Comparison of ENCODE assay signal across 8 mouse cellular contexts in the genomic region with DNA sequence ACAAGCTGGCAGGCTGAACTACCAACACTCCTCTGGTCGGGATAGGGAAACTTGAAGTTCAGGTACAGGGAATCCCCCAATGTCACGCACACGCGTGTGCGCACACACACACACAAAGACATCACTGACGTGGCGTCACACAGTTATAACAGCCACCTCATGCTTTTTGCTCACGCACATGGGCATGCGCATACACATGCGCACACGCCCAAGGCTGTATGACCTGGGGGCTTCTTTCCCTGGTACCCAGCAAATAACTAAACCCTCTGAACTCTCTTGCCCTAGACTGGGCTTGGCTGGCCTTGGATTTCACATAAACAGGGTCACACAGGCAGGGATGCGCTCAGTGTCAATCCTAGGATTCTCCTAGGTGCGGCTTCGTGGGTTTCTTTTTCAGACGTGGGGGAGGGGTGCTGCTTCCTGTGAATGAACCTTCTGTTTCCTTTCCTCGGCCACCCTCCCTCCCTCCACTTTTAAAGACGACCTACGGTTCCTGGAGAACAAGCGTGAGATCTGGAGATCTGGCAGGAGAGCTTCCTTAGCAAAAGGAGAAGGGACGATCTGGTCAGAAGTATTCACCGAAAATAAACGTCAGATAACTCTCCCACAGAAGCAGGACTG. TPM values are rescaled to one million over a fixed set of nuclear protein-coding genes. Genes with fewer than 3 reads are reported as not detected.
DNase-seq lines count a peak whose midpoint lies in the region; ATAC-seq lines count a peak whose summit lies in the region.

No protein-coding gene starts in this region.

- no peaks in the 10 kb centered on the region for H3K36me3 ChIP-seq in heart, embryonic 14.5 days (ENCODE audit: control insufficient read depth, insufficient read depth, low read length)
- H3K36me3 ChIP-seq in midbrain, embryonic 10.5 days: no peaks in the 10 kb centered on the region
- no peaks in the 10 kb centered on the region for H3K36me3 ChIP-seq in midbrain, embryonic 14.5 days (ENCODE audit: control insufficient read depth, insufficient read depth, low read length)
- H3K36me3 ChIP-seq in embryonic facial prominence, embryonic 12.5 days: no peaks in the 10 kb centered on the region

- peak overlapping the region in 1 of 2 experiments; percentile 52; a peak in 1 of 4 replicates for H3K27ac ChIP-seq in heart, embryonic 14.5 days (replicated peaks in 1 of 2; ENCODE audit: control insufficient read depth in 1 of 2, insufficient read depth in 1 of 2, low read depth in 2 of 2, low read length in 2 of 2)
- peak overlapping the region; percentile 13; the same call in 1 of the 2 replicates for H3K27ac ChIP-seq in midbrain, embryonic 10.5 days (replicated peaks)
- H3K27ac ChIP-seq in midbrain, embryonic 14.5 days (replicated peaks; ENCODE audit: low read depth, low read length): no peak overlapping the region
- peak overlapping the region; percentile 69; the same call in 1 of the 2 replicates for H3K27ac ChIP-seq in embryonic facial prominence, embryonic 12.5 days

- intact Hi-C loops in heart, postnatal 10 days (cut with DNase I): loop anchor here (5.0 kb wide), 1 partner anchor 53 kb away; no protein-coding TSS in a partner anchor

- peaks cover 63 to 75% of the 10 kb centered on the region in 2 experiments for H3K4me1 ChIP-seq in heart, embryonic 14.5 days (ENCODE audit: control insufficient read depth in 2 of 2, insufficient read depth in 2 of 2, low read length in 2 of 2)
- peaks cover 51% of the 10 kb centered on the region for H3K4me1 ChIP-seq in midbrain, embryonic 10.5 days
- H3K4me1 ChIP-seq in midbrain, embryonic 14.5 days (ENCODE audit: control insufficient read depth, insufficient read depth, low read length): peaks cover 15% of the 10 kb centered on the region
- H3K4me1 ChIP-seq in embryonic facial prominence, embryonic 12.5 days: peaks cover 36% of the 10 kb centered on the region

- H3K4me3 ChIP-seq in heart, embryonic 14.5 days (ENCODE audit: control insufficient read depth in 1 of 2, insufficient read depth in 1 of 2, low read depth in 1 of 2, low read length in 2 of 2): no peak overlapping the region
- H3K4me3 ChIP-seq in midbrain, embryonic 10.5 days: no peak overlapping the region
- no peak overlapping the region for H3K4me3 ChIP-seq in midbrain, embryonic 14.5 days (replicated peaks; ENCODE audit: low read depth, low read length)
- H3K4me3 ChIP-seq in embryonic facial prominence, embryonic 12.5 days: no peak overlapping the region

- H3K4me2 ChIP-seq in heart, embryonic 14.5 days (ENCODE audit: low read length): peak overlapping the region; percentile 43
- no peak overlapping the region for H3K4me2 ChIP-seq in midbrain, embryonic 14.5 days (ENCODE audit: low read length)
- peak overlapping the region; percentile 30 for H3K4me2 ChIP-seq in embryonic facial prominence, embryonic 12.5 days (replicated peaks)

- no peaks in the 10 kb centered on the region for H3K9me3 ChIP-seq in heart, embryonic 14.5 days (ENCODE audit: control insufficient read depth, low read length)
- no peaks in the 10 kb centered on the region for H3K9me3 ChIP-seq in midbrain, embryonic 10.5 days (replicated peaks)
- no peaks in the 10 kb centered on the region for H3K9me3 ChIP-seq in midbrain, embryonic 14.5 days (ENCODE audit: control insufficient read depth, low read length)
- H3K9me3 ChIP-seq in embryonic facial prominence, embryonic 12.5 days: no peaks in the 10 kb centered on the region

- DNase-seq in heart, postnatal 10 days: no peak
- DNase-seq in midbrain, embryonic 10.5 days (ENCODE audit: low spot score): no peak
- DNase-seq in midbrain, embryonic 14.5 days: no peak
- peak; percentile 52 for DNase-seq in thymus, postnatal 0 days (ENCODE audit: low spot score)
- DNase-seq in right cerebral cortex, postnatal 10 days (ENCODE audit: low spot score in 2 of 2): no peak

- WGBS in heart, embryonic 14.5 days: 52% methylated on average over 22 of the region's 22 CpGs
- WGBS in midbrain, embryonic 10.5 days: 59% methylated on average over 22 of the region's 22 CpGs
- 51% methylated on average over 22 of the region's 22 CpGs for WGBS in midbrain, embryonic 14.5 days
- 40% methylated on average over 22 of the region's 22 CpGs for WGBS in embryonic facial prominence, embryonic 12.5 days

- H3K9ac ChIP-seq in heart, embryonic 14.5 days (ENCODE audit: low read length): peak overlapping the region; percentile 58
- no peak overlapping the region for H3K9ac ChIP-seq in midbrain, embryonic 14.5 days (replicated peaks; ENCODE audit: low read length)
- H3K9ac ChIP-seq in embryonic facial prominence, embryonic 12.5 days: no peak overlapping the region

- no peak for ATAC-seq in heart, embryonic 14.5 days (ENCODE audit: insufficient number of reproducible peaks, insufficient read depth, low FRiP score, low read depth)
- ATAC-seq in midbrain, embryonic 14.5 days (ENCODE audit: low FRiP score, low TSS enrichment): no peak
- ATAC-seq in embryonic facial prominence, embryonic 12.5 days (ENCODE audit: insufficient number of reproducible peaks, insufficient read depth, low FRiP score, low TSS enrichment): no peak
- no peak for ATAC-seq in cerebellum, adult (ENCODE audit: insufficient number of reproducible peaks, low FRiP score, low TSS enrichment)

- H3K27me3 ChIP-seq in heart, embryonic 14.5 days (ENCODE audit: control insufficient read depth, insufficient read depth, low read length): no peaks in the 10 kb centered on the region
- H3K27me3 ChIP-seq in midbrain, embryonic 10.5 days (ENCODE audit: low read depth, poor library complexity, severe bottlenecking): peaks cover 14% of the 10 kb centered on the region; the same call in 1 of the 2 replicates
- H3K27me3 ChIP-seq in midbrain, embryonic 14.5 days (ENCODE audit: control insufficient read depth, insufficient read depth, low read length): no peaks in the 10 kb centered on the region
- 0 out of 2 replicates have a peak, but pooled peaks cover 2% of the 10 kb centered on the region for H3K27me3 ChIP-seq in embryonic facial prominence, embryonic 12.5 days

RNA-seq across cellular contexts. Expression of a gene that starts 21.1 kb away (rescaled TPM):
- polyA plus RNA-seq in heart, embryonic 14.5 days (2014; fragmentation: Nextera tagmentation; extraction: Ambion mirVana): 13.0 and 13.2 TPM in 2 replicates
- total RNA-seq in heart, postnatal 10 days (2021): 10 to 100 TPM; 16.3 to 21.3 TPM
- polyA plus RNA-seq in midbrain, embryonic 10.5 days (2016; fragmentation: Nextera tagmentation; extraction: Ambion mirVana): 0.54 and 0.61 TPM in 2 replicates
- polyA plus RNA-seq in midbrain, embryonic 14.5 days (2014; fragmentation: Nextera tagmentation; extraction: Ambion mirVana): 2.5 and 2.6 TPM in 2 replicates
- polyA plus RNA-seq in embryonic facial prominence, embryonic 12.5 days (2016; fragmentation: Nextera tagmentation; extraction: Ambion mirVana): 4.6 and 5.1 TPM in 2 replicates
- 3.1 and 4.0 TPM in 2 replicates for polyA plus RNA-seq in thymus, postnatal 0 days (2015; fragmentation: Nextera tagmentation; extraction: Ambion mirVana)
